Mouse (Mus musculus): Measurements from ENCODE around the gene Elfn2. TPM values are rescaled to one million over a fixed set of nuclear protein-coding genes. Genes with fewer than 3 reads are reported as not detected.

Elfn2 gene
- polyA plus RNA-seq, 1 experiment from 2014 or later: 0.88 TPM

DNA sequence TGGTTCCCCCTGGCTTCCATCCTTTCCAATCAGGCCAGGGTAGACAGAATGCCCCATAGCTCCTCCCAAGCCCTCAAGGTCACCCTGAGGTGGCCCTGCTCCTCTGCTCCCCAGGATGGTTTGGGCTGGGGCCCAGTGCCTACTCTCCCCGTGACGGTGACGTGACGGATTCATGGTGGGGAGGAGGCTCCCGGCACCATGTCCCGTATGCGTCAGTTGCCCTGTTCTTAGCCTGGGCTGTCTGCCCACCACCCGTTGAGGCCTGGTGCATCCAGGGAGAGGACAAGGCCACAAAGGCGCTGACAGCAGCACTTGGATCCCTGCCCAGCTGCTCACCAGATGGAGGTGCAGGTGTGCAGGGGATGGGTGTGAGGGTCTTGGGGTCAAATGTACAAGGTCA, 41.6 kb downstream of the Elfn2 start:
- Histone ChIP-seq H3K36me3 (no peaks in the 10 kb centered on the region), H3K4me1 (peaks cover 46% of the 10 kb centered on the region), H3K4me3 (no peak overlapping the region), H3K9me3 (no peaks in the 10 kb centered on the region), H3K4me2 (replicated peaks) (no peak overlapping the region), H3K27me3 (peaks cover 69% of the 10 kb centered on the region), H3K27ac (replicated peaks) (no peak overlapping the region), H3K9ac (replicated peaks) (no peak overlapping the region)
- WGBS: 84% methylated on average over 9 of the region's 9 CpGs
- no peak for ATAC-seq (ENCODE audit: low FRiP score, low read depth)

DNA sequence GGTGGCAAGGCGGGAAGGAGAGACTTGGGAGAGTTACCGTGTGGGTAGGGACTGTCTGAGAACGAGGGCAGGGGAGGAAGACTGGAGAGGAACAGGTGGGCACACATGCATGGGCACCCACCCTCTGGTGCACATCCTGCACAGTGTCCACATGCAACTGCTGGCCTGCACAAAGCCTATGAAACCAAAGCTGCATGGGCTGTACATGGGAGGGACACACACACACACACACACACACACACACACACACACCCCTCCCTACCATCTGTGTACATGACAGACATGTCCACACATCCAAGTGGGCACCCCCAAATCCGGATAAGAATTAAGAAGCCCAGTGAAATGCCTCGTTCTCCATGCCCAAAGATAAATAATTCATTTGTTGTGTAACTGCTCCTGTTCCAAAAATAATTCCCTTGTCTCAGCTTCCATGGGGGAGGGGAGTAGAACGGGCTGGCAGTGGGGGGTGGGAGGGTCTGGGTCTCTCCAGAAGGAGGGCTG, 43.6 kb downstream of the Elfn2 start:
- H3K4me1 ChIP-seq: peaks cover 34% of the 10 kb centered on the region
- no peaks in the 10 kb centered on the region for H3K36me3 ChIP-seq
- WGBS: 62% methylated on average over 6 of the region's 6 CpGs
- no peaks in the 10 kb centered on the region for H3K9me3 ChIP-seq
- H3K27ac ChIP-seq (replicated peaks): no peak overlapping the region
- H3K9ac ChIP-seq (replicated peaks): no peak overlapping the region
- H3K4me2 ChIP-seq (replicated peaks): no peak overlapping the region
- H3K27me3 ChIP-seq: peaks cover 76% of the 10 kb centered on the region
- H3K4me3 ChIP-seq: no peak overlapping the region
- ATAC-seq (ENCODE audit: low FRiP score, low read depth): no peak

DNA sequence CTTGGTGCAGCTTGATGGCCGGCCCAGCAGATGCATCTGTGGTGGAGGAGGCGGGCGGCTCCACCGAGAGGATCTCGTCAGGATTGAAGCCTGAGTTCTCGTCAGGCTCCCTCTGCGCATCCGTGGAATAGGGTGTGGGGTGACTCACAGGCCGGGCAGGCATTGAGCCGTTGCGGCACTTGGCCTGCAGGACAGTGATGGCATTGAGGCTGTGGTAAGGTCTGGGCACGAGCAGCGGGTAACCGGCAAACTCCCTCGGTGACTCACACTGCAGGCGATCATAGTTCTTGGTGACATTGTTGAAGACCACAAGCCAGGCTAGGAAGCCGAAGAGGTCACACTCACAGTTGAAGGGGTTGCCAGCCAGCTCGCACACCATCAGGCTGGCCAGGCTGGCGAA, 45.1 kb downstream of the Elfn2 start:
- Histone ChIP-seq H3K4me2 (replicated peaks) (no peak overlapping the region), H3K9me3 (no peaks in the 10 kb centered on the region), H3K4me1 (peaks cover 32% of the 10 kb centered on the region), H3K4me3 (no peak overlapping the region), H3K9ac (replicated peaks) (no peak overlapping the region), H3K36me3 (no peaks in the 10 kb centered on the region), H3K27ac (replicated peaks) (no peak overlapping the region), H3K27me3 (peaks cover 66% of the 10 kb centered on the region)
- WGBS: 87% methylated on average over 19 of the region's 19 CpGs
- ATAC-seq (ENCODE audit: low FRiP score, low read depth): no peak

DNA sequence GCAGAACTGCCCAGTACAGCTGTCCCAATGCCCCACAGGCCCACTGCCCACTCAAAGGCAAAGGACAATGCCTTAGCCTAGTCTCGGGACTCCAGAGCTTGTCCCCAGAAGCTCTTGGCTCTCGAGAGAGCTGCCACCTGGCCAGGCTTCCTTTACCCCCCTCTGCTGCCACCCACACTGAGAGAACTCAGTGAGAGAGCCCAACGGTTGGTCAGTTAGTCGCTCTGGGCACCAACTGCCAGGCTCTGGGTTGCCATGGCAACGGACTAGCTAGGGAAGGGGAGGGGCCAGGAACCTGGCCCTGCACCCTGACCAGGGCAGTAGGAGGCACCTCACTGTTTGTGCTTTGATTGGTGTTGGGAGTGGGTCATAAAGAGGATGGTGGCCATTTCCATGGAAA, 48.2 kb downstream of the Elfn2 start:
- Histone ChIP-seq H3K4me2 (replicated peaks) (no peak overlapping the region), H3K4me3 (no peak overlapping the region), H3K4me1 (peaks cover 19% of the 10 kb centered on the region), H3K27me3 (peaks cover 48% of the 10 kb centered on the region), H3K36me3 (no peaks in the 10 kb centered on the region), H3K27ac (replicated peaks) (no peak overlapping the region), H3K9ac (replicated peaks) (no peak overlapping the region), H3K9me3 (no peaks in the 10 kb centered on the region)
- no peak for ATAC-seq (ENCODE audit: low FRiP score, low read depth)
- WGBS: 30% methylated on average over 5 of the region's 5 CpGs

DNA sequence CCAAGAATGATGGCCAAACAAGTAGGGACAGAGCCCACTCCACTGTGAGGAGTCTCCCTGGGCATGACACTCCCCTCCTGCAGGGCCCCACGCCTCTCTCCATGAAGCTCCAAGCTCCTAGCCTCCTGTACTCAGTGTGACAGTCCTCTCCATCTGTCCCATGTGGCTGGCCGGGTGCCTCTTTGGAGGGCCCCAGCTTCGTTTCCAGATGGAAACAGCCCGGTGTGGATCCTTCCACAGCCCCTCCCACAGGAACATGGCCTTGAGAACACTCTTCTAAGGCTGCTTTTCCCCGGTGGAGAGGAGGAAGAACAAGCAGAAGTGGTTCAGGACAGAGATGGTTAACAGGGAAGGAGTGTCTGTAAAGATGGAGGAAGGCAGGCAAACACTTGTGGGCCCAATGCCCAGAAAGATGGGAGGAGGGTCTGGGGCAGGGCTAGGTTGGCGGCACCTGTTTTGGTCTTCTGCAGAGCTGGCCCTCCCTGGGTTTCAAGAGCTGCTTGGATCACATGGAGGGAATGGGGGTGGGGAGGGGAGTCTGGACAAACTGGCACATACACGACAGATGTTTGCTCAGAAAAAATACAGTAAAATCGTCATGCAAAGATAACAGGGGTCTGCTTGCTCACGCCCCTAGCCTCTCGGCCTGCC, 49.2 kb downstream of the Elfn2 start:
- peaks cover 39% of the 10 kb centered on the region for H3K27me3 ChIP-seq
- no peaks in the 10 kb centered on the region for H3K36me3 ChIP-seq
- no peak for ATAC-seq (ENCODE audit: low FRiP score, low read depth)
- no peak overlapping the region for H3K27ac ChIP-seq (replicated peaks)
- no peak overlapping the region for H3K4me2 ChIP-seq (replicated peaks)
- peaks cover 17% of the 10 kb centered on the region; the same call in 1 of the 2 replicates for H3K4me1 ChIP-seq
- H3K9me3 ChIP-seq: no peaks in the 10 kb centered on the region
- WGBS: 72% methylated on average over 10 of the region's 10 CpGs
- no peak overlapping the region for H3K4me3 ChIP-seq
- no peak overlapping the region for H3K9ac ChIP-seq (replicated peaks)

GRCm38 (mm10) chr15:78664268-78664667, 54.3 kb downstream of the Elfn2 start:
- no peak overlapping the region for H3K4me3 ChIP-seq
- H3K27ac ChIP-seq (replicated peaks): no peak overlapping the region
- H3K9ac ChIP-seq (replicated peaks): no peak overlapping the region
- 0 out of 2 replicates have a peak, but pooled peaks cover 4% of the 10 kb centered on the region for H3K4me1 ChIP-seq
- ATAC-seq (ENCODE audit: low FRiP score, low read depth): no peak
- whole genome bisulfite sequencing: 53% methylated on average over 5 of the region's 5 CpGs
- H3K9me3 ChIP-seq: no peaks in the 10 kb centered on the region
- H3K4me2 ChIP-seq (replicated peaks): no peak overlapping the region
- no peaks in the 10 kb centered on the region for H3K27me3 ChIP-seq
- H3K36me3 ChIP-seq: no peaks in the 10 kb centered on the region

- 35% methylated on average over 4 of the region's 4 CpGs for WGBS
Measured at GRCm38 (mm10) chr15:78651169-78651568, 67.4 kb downstream of the Elfn2 start.

GRCm38 (mm10) chr15:78647746-78648145, 70.8 kb downstream of the Elfn2 start:
- Histone ChIP-seq H3K9me3 (no peaks in the 10 kb centered on the region), H3K27me3 (peaks cover 6% of the 10 kb centered on the region; the same call in 1 of the 2 replicates), H3K36me3 (no peaks in the 10 kb centered on the region), H3K4me1 (peaks cover 17% of the 10 kb centered on the region), H3K4me3 (no peak overlapping the region), H3K27ac (replicated peaks) (no peak overlapping the region), H3K9ac (replicated peaks) (no peak overlapping the region), H3K4me2 (replicated peaks) (no peak overlapping the region)
- 76% methylated on average over 4 of the region's 4 CpGs for WGBS
- ATAC-seq (ENCODE audit: low FRiP score, low read depth): no peak

More at GRCm38 (mm10) chr15:78651169-78651568, 67.4 kb downstream of the Elfn2 start:
- ATAC-seq (ENCODE audit: low FRiP score, low read depth): no peak
- Histone ChIP-seq H3K4me3 (no peak overlapping the region), H3K4me1 (peaks cover 5% of the 10 kb centered on the region; the same call in 1 of the 2 replicates), H3K36me3 (no peaks in the 10 kb centered on the region), H3K9me3 (no peaks in the 10 kb centered on the region), H3K4me2 (replicated peaks) (no peak overlapping the region), H3K9ac (replicated peaks) (no peak overlapping the region), H3K27me3 (0 out of 2 replicates have a peak, but pooled peaks cover 9% of the 10 kb centered on the region), H3K27ac (replicated peaks) (no peak overlapping the region)

GRCm38 (mm10) chr15:78644606-78645005, 74.0 kb downstream of the Elfn2 start:
- Histone ChIP-seq H3K9ac (replicated peaks) (no peak overlapping the region), H3K36me3 (no peaks in the 10 kb centered on the region), H3K27me3 (peaks cover 6% of the 10 kb centered on the region; the same call in 1 of the 2 replicates), H3K4me3 (no peak overlapping the region), H3K4me1 (peaks cover 23% of the 10 kb centered on the region), H3K9me3 (no peaks in the 10 kb centered on the region), H3K4me2 (replicated peaks) (no peak overlapping the region), H3K27ac (replicated peaks) (no peak overlapping the region)
- WGBS: 56% methylated on average over 8 of the region's 8 CpGs
- ATAC-seq (ENCODE audit: low FRiP score, low read depth): no peak

DNA sequence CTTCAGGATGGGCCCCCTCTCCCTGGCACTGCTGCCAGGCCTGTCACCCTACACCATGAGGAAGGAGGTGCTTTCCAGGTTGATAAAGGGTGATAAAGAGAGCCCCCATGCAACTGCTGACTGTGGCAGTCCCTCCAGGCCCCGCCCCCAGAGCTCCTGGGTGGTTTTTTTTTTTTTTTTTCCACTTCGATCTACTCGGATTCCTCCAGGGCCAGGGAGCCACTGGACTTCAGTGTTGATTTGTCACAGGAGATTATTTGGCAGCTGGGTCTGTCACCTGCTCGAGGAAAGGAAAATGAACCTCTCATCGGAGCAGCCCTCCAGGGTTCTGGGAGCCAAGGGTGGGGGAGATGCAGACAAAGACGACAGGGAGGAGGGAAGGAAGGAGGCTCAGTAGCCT, 74.9 kb downstream of the Elfn2 start:
- Histone ChIP-seq H3K36me3 (no peaks in the 10 kb centered on the region), H3K9me3 (no peaks in the 10 kb centered on the region), H3K4me1 (peaks cover 21% of the 10 kb centered on the region), H3K27ac (replicated peaks) (no peak overlapping the region), H3K9ac (replicated peaks) (no peak overlapping the region), H3K27me3 (peaks cover 6% of the 10 kb centered on the region; the same call in 1 of the 2 replicates), H3K4me3 (no peak overlapping the region), H3K4me2 (replicated peaks) (no peak overlapping the region)
- WGBS: 23% methylated on average over 6 of the region's 6 CpGs
- 0 out of 2 replicates have a peak, but pooled peaks have one; percentile 6 for ATAC-seq (ENCODE audit: low FRiP score, low read depth)

GRCm38 (mm10) chr15:78635231-78635630, 83.3 kb downstream of the Elfn2 start:
- no peaks in the 10 kb centered on the region for H3K36me3 ChIP-seq
- H3K4me3 ChIP-seq: no peak overlapping the region
- H3K27me3 ChIP-seq: 0 out of 2 replicates have a peak, but pooled peaks cover 9% of the 10 kb centered on the region
- H3K9ac ChIP-seq (replicated peaks): no peak overlapping the region
- no peak for ATAC-seq (ENCODE audit: low FRiP score, low read depth)
- H3K4me1 ChIP-seq: peaks cover 74% of the 10 kb centered on the region
- no peaks in the 10 kb centered on the region for H3K9me3 ChIP-seq
- no peak overlapping the region for H3K4me2 ChIP-seq (replicated peaks)
- no peak overlapping the region for H3K27ac ChIP-seq (replicated peaks)
- WGBS: 46% methylated on average over 7 of the region's 7 CpGs

DNA sequence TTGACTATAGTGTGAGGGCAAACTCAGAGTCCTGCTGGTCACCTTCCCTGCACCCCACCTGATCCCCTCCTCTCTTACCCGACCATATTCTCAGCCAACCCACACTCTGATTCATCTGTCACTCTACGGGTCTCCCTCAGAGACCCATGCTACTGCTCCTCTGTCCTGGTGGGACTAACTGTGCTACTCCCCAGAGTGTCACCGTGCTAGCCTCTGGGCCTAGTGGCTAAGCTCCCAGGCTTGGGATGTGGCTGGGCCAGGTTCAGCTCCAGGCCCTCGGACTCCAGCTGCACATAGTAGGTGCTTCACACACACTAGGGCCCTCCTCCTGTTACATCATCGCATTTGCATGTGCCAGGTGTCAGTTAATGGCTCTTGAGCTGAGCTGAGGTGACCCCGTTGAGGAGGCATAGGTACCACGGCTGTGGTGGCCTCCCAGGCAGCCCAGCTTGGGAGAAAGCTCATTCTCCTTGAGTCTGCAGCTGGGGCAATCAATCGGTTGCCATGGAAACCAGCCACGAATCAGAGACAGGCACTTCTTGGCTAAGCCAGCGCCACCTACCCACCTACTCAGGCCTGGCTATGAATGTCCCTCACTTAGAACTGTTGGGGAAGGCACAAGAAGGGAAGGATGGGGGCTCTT, 84.4 kb downstream of the Elfn2 start:
- H3K27ac ChIP-seq (replicated peaks): peak overlapping the region; percentile 60
- peak; percentile 73 for ATAC-seq (ENCODE audit: low FRiP score, low read depth)

More for the DNA sequence above, 84.4 kb downstream of the Elfn2 start:
- Histone ChIP-seq H3K36me3 (no peaks in the 10 kb centered on the region), H3K9me3 (no peaks in the 10 kb centered on the region), H3K4me2 (replicated peaks) (no peak overlapping the region), H3K27me3 (0 out of 2 replicates have a peak, but pooled peaks cover 9% of the 10 kb centered on the region), H3K9ac (replicated peaks) (no peak overlapping the region), H3K4me3 (no peak overlapping the region), H3K4me1 (peaks cover 69% of the 10 kb centered on the region)
- WGBS: 29% methylated on average over 10 of the region's 10 CpGs

Data from midbrain, embryonic 12.5 days (tissue).